Mouse (Mus musculus): ENCODE measurements around the gene Srrm1.

The Srrm1 gene

GRCm38 (mm10) chr4:135353066-135353793 is at the start of gene Srrm1:
TSS of gene Srrm1 (minus strand) at chr4:135353321.
- peak; percentile 99 for DNase-seq

DNA sequence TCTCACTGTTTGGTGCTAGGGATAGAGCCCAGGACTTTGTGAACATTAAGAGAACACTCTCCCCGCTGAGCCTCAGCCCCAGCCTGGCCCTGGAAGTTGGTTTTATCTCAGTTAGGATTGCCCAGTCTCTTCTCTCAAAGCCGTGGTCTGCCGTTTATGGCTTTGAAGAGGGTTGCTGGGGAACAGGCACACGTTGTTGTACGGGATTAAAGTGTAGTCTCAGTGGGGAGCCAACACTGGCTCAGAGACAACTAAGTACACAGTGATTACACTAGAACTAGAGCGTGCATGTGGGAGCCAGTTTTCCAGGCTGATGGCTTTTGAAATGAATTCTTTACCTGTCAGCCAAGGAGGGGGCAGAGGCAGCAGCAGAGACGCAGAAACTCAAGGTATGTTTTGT is 48.8 kb upstream of the Srrm1 start:
- DNase-seq = no peak

GRCm38 (mm10) chr4:135397991-135398390 is 44.9 kb upstream of the Srrm1 start, which contains the start of gene Ncmap:
TSS of gene Ncmap (minus strand) at chr4:135398227.
- DNase-seq = no peak

GRCm38 (mm10) chr4:135397551-135397950 is 44.4 kb upstream of the Srrm1 start:
- DNase-seq = no peak

- DNase-seq = no peak
Observed at GRCm38 (mm10) chr4:135396303-135396702, 43.2 kb upstream of the Srrm1 start.

DNA sequence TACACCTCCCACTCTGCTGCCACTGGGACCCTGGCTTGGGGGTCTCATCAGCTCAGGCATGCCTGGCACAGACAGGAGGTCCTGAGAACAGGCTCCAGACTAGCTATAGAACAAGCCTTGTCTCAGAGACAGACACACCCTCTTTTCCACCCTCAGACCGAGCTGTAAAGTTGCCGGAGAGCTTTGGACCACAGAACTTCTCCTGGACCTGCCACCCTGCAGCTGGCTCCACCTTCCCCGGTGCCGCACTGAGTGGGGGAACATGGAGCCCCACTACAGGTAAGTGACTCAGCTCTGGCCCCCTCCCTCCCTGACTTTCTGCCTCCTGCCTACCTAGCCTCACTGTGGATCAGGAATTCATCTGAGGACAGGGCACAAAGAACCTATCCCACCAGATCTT is 42.3 kb upstream of the Srrm1 start:
- DNase-seq = no peak

- DNase-seq = no peak
Observed at GRCm38 (mm10) chr4:135394666-135395065, 41.5 kb upstream of the Srrm1 start.

DNA sequence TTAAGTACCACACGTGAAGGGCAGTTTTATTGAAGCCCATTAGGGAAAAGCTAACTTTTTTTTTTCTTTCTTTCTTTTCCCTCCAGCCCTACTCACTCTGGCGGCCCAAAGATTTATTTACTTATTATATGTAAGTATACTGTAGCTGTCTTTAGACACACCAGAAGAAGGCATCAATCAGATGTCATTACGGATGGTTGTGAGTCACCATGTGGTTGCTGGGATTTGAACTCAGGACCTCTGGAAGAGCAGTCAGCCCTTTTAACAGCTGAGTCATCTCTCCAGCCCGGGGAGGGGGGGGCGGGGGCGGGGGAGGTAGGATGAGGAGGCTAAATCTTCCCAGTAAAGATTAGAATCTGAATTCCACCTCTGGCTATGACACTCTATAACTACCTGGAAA is 40.3 kb upstream of the Srrm1 start:
- no peak for DNase-seq

GRCm38 (mm10) chr4:135392801-135393200 is 39.7 kb upstream of the Srrm1 start:
- DNase-seq = no peak

DNA sequence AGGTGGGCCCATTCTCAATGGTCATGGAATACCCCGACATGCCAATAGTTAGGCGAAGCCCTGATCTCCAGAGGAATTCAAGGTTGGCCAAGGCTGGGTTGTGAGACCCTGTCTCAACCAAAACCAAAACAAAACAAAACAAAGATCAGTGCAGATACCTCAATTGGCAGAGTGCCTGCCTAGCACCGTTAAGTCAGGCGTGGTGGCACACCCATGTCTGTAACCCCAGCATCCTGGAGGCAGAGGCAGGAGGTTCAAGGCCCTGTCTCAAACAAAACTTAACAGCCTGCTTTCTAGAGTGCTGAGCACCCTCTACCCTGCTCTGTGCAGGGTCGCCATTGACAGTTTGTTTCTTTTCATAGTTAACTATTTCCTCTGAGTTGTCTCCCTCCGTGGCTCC is 37.9 kb upstream of the Srrm1 start:
- no peak for DNase-seq

DNA sequence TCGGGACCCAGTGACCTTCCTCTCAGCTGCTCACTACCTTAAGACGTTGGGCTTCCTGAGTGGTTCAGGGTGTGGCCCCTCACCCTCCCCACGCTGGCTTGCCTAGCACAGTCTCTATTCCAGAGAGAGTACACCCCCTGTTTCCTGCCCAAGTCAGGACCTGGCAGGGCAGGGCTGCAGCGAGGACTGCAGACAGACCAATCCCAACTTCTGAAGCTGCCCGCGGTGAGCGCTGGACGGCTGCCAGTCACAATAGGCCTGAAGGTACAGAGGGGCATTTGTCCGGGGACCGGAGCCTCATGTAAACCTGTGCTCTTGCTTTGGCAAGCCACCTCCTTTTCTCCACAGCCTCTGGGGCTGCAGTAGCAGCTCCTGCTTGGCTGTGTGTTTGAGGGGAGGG is 32.5 kb upstream of the Srrm1 start:
- no peak for DNase-seq

- peak; percentile 63 for DNase-seq
Observed at GRCm38 (mm10) chr4:135382316-135382715, 29.2 kb upstream of the Srrm1 start.

- DNase-seq = no peak
Observed at GRCm38 (mm10) chr4:135381355-135381754, 28.2 kb upstream of the Srrm1 start.

GRCm38 (mm10) chr4:135377241-135377640 is 24.1 kb upstream of the Srrm1 start:
- DNase-seq = no peak

- DNase-seq = no peak
Observed at GRCm38 (mm10) chr4:135375444-135375843, 22.3 kb upstream of the Srrm1 start.

- no peak for DNase-seq
Observed at GRCm38 (mm10) chr4:135373299-135373698, 20.2 kb upstream of the Srrm1 start.

- DNase-seq = no peak
Observed at GRCm38 (mm10) chr4:135370372-135370771, 17.3 kb upstream of the Srrm1 start.

DNA sequence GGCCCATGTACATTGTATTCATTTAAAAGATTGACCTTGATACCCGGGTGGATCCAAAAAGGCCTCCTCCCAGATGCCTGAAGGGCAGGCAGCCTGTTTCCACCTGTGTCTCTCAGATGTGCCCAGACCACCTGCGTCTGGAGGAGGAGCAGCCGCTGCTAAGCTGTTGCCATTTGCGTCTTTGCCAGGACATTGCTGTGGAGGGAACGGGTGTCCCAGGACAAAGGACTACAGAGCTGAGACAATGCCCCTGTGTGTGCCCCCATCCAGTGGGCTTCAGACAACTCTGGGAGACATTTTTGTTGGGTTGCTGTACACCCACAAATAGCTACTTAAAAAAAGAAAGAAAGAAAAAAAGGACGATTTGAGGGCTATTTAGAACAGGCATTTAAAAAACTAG is 9.7 kb upstream of the Srrm1 start:
- DNase-seq = no peak

DNA sequence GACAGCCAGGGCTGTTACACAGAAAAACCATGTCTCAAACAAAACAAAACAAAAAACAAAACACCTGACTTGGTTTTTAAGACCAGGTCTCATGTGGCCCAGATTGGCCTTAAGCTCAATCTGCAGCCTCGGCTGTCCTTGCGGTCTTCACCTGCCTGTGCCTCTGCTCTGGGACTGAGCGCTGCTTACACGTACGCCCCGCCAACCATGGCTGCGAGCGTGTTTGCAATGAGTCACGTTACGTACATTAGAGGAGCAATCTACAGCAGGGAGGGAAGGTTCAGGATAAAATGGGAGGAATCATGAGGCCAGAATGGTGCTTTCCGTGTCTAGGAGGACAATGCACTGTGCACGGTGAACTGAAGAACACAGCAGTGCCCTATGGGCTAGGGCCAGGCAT is 8.6 kb upstream of the Srrm1 start:
- no peak for DNase-seq

- DNase-seq = peak; percentile 29
Observed at GRCm38 (mm10) chr4:135358736-135359135, 5.6 kb upstream of the Srrm1 start.

DNA sequence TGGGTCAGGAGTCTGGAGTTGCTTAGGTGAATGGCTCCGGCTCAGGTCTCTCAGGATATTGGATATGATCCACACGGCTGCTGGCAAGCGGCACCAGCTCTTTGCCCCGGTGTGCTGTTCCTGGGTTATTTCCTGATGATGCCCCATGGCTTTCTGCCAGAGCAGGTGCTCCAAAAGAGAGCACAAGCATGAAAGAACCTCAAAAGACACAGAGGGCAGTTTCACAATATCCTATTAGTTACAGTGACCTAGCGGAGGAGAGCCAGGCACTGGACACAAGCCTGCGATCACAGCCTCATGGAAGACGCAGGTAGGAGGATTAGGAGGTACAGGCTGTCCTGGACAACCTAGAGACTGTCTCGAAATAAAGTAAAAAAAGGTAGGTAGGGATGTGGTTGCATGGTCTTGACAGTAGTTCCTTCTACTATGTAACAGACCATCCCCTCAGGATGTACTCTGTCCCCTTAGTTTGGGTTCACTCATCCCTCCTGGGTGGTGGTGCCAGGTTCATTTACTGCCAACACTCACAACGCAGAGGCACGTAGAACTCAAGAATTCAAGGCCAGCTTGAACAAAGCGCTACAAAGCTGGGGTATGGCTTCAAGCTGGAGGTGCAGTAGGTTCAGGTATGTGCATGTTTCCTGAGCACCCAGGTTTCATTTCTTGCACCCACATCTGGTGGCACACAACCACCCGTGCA is 4.2 kb upstream of the Srrm1 start:
- DNase-seq = no peak

- no peak for DNase-seq
Observed at GRCm38 (mm10) chr4:135355886-135356550, 2.9 kb upstream of the Srrm1 start.

DNA sequence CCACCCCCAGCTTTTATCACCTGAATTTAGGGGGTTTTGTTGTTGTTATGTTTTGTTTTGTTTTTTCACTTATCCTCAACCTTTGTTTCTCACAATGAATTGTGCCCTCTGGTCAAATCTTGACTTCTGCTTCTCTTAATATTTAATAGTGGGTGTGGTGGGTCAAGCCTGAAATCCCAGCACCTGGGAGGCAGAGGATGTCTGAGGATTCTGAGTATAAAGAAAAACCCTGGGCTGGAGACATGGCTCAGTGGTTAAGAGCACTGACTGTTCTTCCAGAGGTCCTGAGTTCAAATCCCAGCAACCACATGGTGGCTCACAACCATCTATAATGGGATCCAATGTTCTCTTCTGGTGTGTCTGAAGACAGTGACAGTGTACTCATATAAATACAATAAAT is 1.6 kb upstream of the Srrm1 start:
- peak; percentile 15 for DNase-seq

Data from cerebellum, adult 9-11 months (tissue).